Mouse (Mus musculus): ENCODE measurements around the gene Snd1. TPM values are rescaled to one million over a fixed set of nuclear protein-coding genes. Genes with fewer than 3 reads are reported as not detected.

Gene Snd1
- polyA plus RNA-seq, 1 experiment from 2014 or later = 113 TPM

DNA sequence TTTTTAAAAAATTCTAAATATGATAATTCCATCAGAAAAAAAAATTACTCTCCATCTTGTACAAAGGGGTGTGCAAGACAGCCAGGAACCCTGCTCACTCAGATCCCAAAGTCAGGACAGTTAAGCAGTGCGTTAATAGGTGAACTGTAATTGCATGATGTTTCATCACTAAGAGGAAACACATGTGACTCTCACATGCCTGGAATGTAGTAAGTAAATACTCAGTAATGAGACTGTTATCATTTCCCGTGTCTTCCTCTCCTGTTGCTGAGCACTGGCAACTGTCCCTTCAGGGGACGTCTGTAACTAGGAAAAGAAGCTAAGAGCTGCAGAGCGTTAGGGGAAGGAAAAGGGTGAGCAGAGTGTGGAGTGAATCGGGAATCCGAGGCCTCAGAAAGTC, 229.7 kb downstream of the Snd1 start:
- H3K36me3 ChIP-seq (ENCODE audit: control insufficient read depth, insufficient read depth, low read length) = peaks cover 9% of the 10 kb centered on the region; the same call in 1 of the 2 replicates
- H3K4me1 ChIP-seq (ENCODE audit: control insufficient read depth, insufficient read depth, low read length) = peaks cover 20% of the 10 kb centered on the region; the same call in 1 of the 2 replicates
- H3K27me3 ChIP-seq (ENCODE audit: control insufficient read depth, insufficient read depth, low read length) = no peaks in the 10 kb centered on the region
- H3K27ac ChIP-seq (ENCODE audit: low read length) = no peak overlapping the region
- WGBS = 30% methylated on average over 6 of the region's 6 CpGs
- H3K4me3 ChIP-seq (ENCODE audit: low read depth, low read length) = no peak overlapping the region
- no peak overlapping the region for H3K4me2 ChIP-seq (replicated peaks; ENCODE audit: low read depth, low read length)
- H3K9ac ChIP-seq (replicated peaks; ENCODE audit: low read depth, low read length) = no peak overlapping the region
- no peaks in the 10 kb centered on the region for H3K9me3 ChIP-seq (ENCODE audit: control insufficient read depth, low read depth, low read length)
- no peak for ATAC-seq (ENCODE audit: insufficient number of reproducible peaks, insufficient read depth, low FRiP score, low read depth)

DNA sequence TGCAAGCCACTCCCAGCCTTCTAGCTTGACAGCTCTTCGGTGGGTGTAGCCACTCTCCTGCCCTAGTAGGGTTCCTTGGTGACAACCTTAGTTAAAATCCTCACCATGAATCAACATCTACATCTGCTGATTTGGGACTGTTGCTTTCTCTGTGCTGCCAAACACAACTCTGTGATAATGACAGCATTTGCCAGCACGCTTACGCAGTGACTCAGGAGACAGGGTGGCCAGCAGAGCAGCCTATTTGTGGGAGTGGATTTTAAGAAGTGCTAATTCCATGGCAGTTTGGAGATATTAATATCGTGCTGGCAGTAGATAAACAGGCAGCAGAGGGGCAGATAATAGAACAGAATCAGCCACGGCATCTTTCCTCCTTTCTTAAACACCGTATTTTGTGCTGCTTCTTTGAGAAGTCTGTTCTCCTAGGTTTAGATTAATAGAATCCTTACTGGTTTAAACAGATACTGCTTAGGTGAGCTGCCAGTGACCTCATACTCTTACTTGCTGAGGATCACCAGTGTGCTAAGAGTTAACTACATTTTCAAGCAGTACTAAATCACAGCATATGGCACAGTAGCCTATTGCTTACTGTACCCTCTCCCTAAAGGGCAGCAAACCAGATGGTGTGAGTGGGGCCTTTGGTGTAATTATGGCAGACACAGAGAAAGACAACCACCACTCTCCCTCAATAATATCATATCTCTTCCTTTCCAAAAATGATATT, 230.6 kb downstream of the Snd1 start:
- Histone ChIP-seq H3K27me3 (ENCODE audit: control insufficient read depth, insufficient read depth, low read length) (no peaks in the 10 kb centered on the region), H3K9me3 (ENCODE audit: control insufficient read depth, low read depth, low read length) (no peaks in the 10 kb centered on the region), H3K9ac (replicated peaks; ENCODE audit: low read depth, low read length) (no peak overlapping the region), H3K27ac (ENCODE audit: low read length) (no peak overlapping the region), H3K4me1 (ENCODE audit: control insufficient read depth, insufficient read depth, low read length) (peaks cover 20% of the 10 kb centered on the region; the same call in 1 of the 2 replicates), H3K36me3 (ENCODE audit: control insufficient read depth, insufficient read depth, low read length) (peaks cover 9% of the 10 kb centered on the region; the same call in 1 of the 2 replicates), H3K4me2 (replicated peaks; ENCODE audit: low read depth, low read length) (no peak overlapping the region), H3K4me3 (ENCODE audit: low read depth, low read length) (no peak overlapping the region)
- 64% methylated on average over 6 of the region's 6 CpGs for WGBS
- no peak for ATAC-seq (ENCODE audit: insufficient number of reproducible peaks, insufficient read depth, low FRiP score, low read depth)

DNA sequence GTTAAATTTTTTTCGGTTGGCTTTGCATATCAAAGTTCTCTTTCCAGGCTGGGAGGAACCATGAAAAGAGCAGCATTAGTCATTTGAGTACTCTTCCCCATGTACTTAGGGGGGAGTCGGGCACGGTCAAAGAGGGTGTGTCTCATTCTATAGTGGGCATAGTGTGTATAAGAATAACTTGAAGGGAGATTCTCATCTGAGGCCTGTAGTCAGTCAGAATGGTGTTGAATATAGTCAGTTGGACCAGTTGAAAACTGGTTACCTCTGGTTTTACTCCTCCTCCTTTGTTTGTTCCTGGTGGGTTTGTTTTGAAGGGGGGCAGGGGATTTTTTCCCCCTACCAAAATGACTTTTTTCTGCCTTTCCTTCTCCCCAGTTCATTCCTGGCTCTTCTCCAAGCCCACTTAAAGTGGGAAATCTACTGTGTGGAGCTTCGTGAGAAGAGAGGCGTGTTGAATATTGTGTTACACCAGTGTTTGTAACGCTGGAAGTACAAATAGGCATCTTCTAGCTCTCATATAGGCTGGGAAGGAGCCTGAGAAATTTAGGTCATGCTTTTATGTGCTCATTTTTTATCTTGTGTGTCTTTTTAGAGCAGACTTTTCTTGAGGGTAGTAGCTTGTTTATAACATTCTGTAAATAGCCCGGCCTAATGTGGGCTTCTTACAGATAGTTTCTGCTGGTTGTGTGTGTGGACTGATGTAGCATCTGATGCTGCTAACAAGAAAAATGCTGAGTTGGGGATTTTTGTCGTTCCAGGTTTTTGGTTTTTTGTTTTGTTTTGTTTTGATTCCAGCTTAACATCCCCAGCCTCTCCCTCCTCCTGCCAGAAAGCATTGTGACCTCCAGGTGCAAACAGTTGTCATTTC, 231.4 kb downstream of the Snd1 start:
- Histone ChIP-seq H3K27ac (ENCODE audit: low read length) (no peak overlapping the region; the same call in 1 of the 2 replicates), H3K36me3 (ENCODE audit: control insufficient read depth, insufficient read depth, low read length) (peaks cover 9% of the 10 kb centered on the region; the same call in 1 of the 2 replicates)
- WGBS = 44% methylated on average over 8 of the region's 8 CpGs

DNA sequence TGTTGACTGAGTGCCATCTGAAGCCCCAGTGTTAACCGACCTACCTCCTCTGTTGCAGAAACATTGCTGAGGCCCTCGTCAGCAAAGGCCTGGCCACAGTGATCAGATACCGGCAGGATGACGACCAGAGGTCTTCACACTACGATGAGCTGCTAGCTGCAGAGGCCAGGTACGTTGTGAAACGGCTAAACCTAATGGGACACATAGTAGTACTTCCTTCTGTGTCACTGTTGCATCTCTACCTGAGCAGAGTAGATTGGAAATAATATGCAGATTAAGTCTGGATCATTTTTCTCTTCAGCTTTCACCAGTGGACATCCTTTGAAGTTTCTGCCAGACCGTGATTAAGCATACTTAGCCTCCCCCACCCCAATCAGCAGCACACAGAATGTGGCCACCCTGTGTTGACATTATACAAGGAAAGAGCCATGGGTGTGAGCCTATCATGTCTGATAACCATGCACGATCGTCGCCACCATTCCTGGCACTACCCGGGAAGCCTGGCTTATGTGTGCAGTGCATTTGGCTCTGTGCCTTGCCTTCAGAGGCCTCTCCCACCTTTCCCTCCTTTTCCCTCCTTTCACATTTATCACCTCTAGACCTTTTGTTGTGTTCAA, 232.1 kb downstream of the Snd1 start:
- peaks cover 9% of the 10 kb centered on the region; the same call in 1 of the 2 replicates for H3K36me3 ChIP-seq (ENCODE audit: control insufficient read depth, insufficient read depth, low read length)
- no peak overlapping the region; the same call in 1 of the 2 replicates for H3K27ac ChIP-seq (ENCODE audit: low read length)
- WGBS = 44% methylated on average over 12 of the region's 12 CpGs
- no peak overlapping the region for H3K9ac ChIP-seq (replicated peaks; ENCODE audit: low read depth, low read length)
- H3K9me3 ChIP-seq (ENCODE audit: control insufficient read depth, low read depth, low read length) = no peaks in the 10 kb centered on the region
- H3K4me3 ChIP-seq (ENCODE audit: low read depth, low read length) = no peak overlapping the region
- ATAC-seq (ENCODE audit: insufficient number of reproducible peaks, insufficient read depth, low FRiP score, low read depth) = peak; percentile 70; the same call in 1 of the 2 replicates
- H3K27me3 ChIP-seq (ENCODE audit: control insufficient read depth, insufficient read depth, low read length) = no peaks in the 10 kb centered on the region
- H3K4me1 ChIP-seq (ENCODE audit: control insufficient read depth, insufficient read depth, low read length) = peaks cover 20% of the 10 kb centered on the region; the same call in 1 of the 2 replicates
- no peak overlapping the region for H3K4me2 ChIP-seq (replicated peaks; ENCODE audit: low read depth, low read length)

More for the DNA sequence above, 231.4 kb downstream of the Snd1 start:
- no peak overlapping the region for H3K4me3 ChIP-seq (ENCODE audit: low read depth, low read length)
- no peak for ATAC-seq (ENCODE audit: insufficient number of reproducible peaks, insufficient read depth, low FRiP score, low read depth)
- H3K9me3 ChIP-seq (ENCODE audit: control insufficient read depth, low read depth, low read length) = no peaks in the 10 kb centered on the region
- no peaks in the 10 kb centered on the region for H3K27me3 ChIP-seq (ENCODE audit: control insufficient read depth, insufficient read depth, low read length)
- no peak overlapping the region for H3K9ac ChIP-seq (replicated peaks; ENCODE audit: low read depth, low read length)
- H3K4me1 ChIP-seq (ENCODE audit: control insufficient read depth, insufficient read depth, low read length) = peaks cover 20% of the 10 kb centered on the region; the same call in 1 of the 2 replicates
- no peak overlapping the region for H3K4me2 ChIP-seq (replicated peaks; ENCODE audit: low read depth, low read length)

GRCm38 (mm10) chr6:28710035-28710434, 235.1 kb downstream of the Snd1 start:
- no peak overlapping the region for H3K4me3 ChIP-seq (ENCODE audit: low read depth, low read length)
- no peaks in the 10 kb centered on the region for H3K27me3 ChIP-seq (ENCODE audit: control insufficient read depth, insufficient read depth, low read length)
- no peak overlapping the region for H3K9ac ChIP-seq (replicated peaks; ENCODE audit: low read depth, low read length)
- H3K36me3 ChIP-seq (ENCODE audit: control insufficient read depth, insufficient read depth, low read length) = peaks cover 9% of the 10 kb centered on the region; the same call in 1 of the 2 replicates
- H3K27ac ChIP-seq (ENCODE audit: low read length) = no peak overlapping the region
- peaks cover 16% of the 10 kb centered on the region; the same call in 1 of the 2 replicates for H3K4me1 ChIP-seq (ENCODE audit: control insufficient read depth, insufficient read depth, low read length)
- no peak overlapping the region for H3K4me2 ChIP-seq (replicated peaks; ENCODE audit: low read depth, low read length)
- ATAC-seq (ENCODE audit: insufficient number of reproducible peaks, insufficient read depth, low FRiP score, low read depth) = no peak
- WGBS = 33% methylated on average over 2 of the region's 2 CpGs
- no peaks in the 10 kb centered on the region for H3K9me3 ChIP-seq (ENCODE audit: control insufficient read depth, low read depth, low read length)

DNA sequence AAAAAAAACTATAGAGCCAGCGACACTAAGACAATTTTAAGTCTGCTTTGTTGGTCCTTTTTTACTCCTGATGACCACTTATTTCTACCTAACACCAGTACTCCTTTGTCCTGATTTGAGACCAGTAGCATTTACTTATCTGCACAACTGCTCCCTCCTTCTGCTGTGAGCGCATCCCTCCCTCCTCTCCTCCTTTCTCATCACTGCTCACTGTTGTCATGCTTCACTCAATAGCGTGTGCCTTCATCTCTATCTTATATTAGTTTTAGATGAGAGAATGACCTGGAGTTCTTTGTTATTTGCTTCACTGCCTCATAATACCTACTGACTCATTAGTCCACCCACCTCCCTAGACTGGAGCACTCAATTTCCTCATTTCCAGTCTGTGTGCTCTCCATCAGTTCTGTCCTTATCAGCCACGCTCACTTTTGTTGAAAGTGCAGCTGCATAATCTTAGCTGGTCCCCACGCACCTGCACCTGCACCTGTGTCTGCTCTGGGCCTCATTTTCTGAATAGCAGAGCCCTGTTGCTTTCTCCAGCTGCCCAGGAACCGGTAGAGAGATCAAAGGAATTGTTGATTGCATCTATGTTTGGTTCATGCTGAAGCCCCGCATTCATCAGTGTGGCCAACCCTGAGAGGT, 242.4 kb downstream of the Snd1 start:
- no peaks in the 10 kb centered on the region for H3K27me3 ChIP-seq (ENCODE audit: control insufficient read depth, insufficient read depth, low read length)
- H3K27ac ChIP-seq (ENCODE audit: low read length) = 0 out of 2 replicates have a peak overlapping the region, but pooled peaks have one; percentile 10
- ATAC-seq (ENCODE audit: insufficient number of reproducible peaks, insufficient read depth, low FRiP score, low read depth) = peak; percentile 87
- H3K36me3 ChIP-seq (ENCODE audit: control insufficient read depth, insufficient read depth, low read length) = no peaks in the 10 kb centered on the region
- WGBS = 44% methylated on average over 7 of the region's 7 CpGs
- H3K9ac ChIP-seq (replicated peaks; ENCODE audit: low read depth, low read length) = no peak overlapping the region
- no peaks in the 10 kb centered on the region for H3K4me1 ChIP-seq (ENCODE audit: control insufficient read depth, insufficient read depth, low read length)
- H3K9me3 ChIP-seq (ENCODE audit: control insufficient read depth, low read depth, low read length) = no peaks in the 10 kb centered on the region
- no peak overlapping the region for H3K4me3 ChIP-seq (ENCODE audit: low read depth, low read length)
- no peak overlapping the region for H3K4me2 ChIP-seq (replicated peaks; ENCODE audit: low read depth, low read length)

GRCm38 (mm10) chr6:28717845-28718237, 242.9 kb downstream of the Snd1 start:
- peak; percentile 51; the same call in 1 of the 2 replicates for ATAC-seq (ENCODE audit: insufficient number of reproducible peaks, insufficient read depth, low FRiP score, low read depth)
- 21% methylated on average over 4 of the region's 4 CpGs for WGBS
- no peaks in the 10 kb centered on the region for H3K27me3 ChIP-seq (ENCODE audit: control insufficient read depth, insufficient read depth, low read length)

More at GRCm38 (mm10) chr6:28717845-28718237, 242.9 kb downstream of the Snd1 start:
- H3K9me3 ChIP-seq (ENCODE audit: control insufficient read depth, low read depth, low read length) = no peaks in the 10 kb centered on the region
- H3K9ac ChIP-seq (replicated peaks; ENCODE audit: low read depth, low read length) = no peak overlapping the region
- no peaks in the 10 kb centered on the region for H3K4me1 ChIP-seq (ENCODE audit: control insufficient read depth, insufficient read depth, low read length)
- no peak overlapping the region for H3K4me3 ChIP-seq (ENCODE audit: low read depth, low read length)
- no peak overlapping the region for H3K4me2 ChIP-seq (replicated peaks; ENCODE audit: low read depth, low read length)
- H3K27ac ChIP-seq (ENCODE audit: low read length) = 0 out of 2 replicates have a peak overlapping the region, but pooled peaks have one; percentile 10
- no peaks in the 10 kb centered on the region for H3K36me3 ChIP-seq (ENCODE audit: control insufficient read depth, insufficient read depth, low read length)
